Comparison of ENCODE assay signal across 9 mouse cellular contexts in genomic region chr6:91719042-91719747, GRCm38 (mm10). TPM values are rescaled to one million over a fixed set of nuclear protein-coding genes. Genes with fewer than 3 reads are reported as not detected.
A peak's percentile ranks its signal among the peaks of the same experiment; 100 is the strongest.
DNase-seq lines count a peak whose midpoint lies in the region; ATAC-seq lines count a peak whose summit lies in the region.
"Had no signal": no experiment of that assay in that cellular context is flagged by ENCODE, and none has a peak within 500 bp of the region (broad histone marks: within the 10 kb centered on the region; RNA-seq: fewer than 3 reads in every experiment).

No protein-coding gene starts in this region.

- ATAC-seq in embryonic facial prominence, embryonic 12.5 days (ENCODE audit: insufficient number of reproducible peaks, insufficient read depth, low FRiP score, low TSS enrichment) = peak; percentile 45; the same call in 1 of the 2 replicates
- ATAC-seq in midbrain, embryonic 13.5 days = peak; percentile 80
- no peak for ATAC-seq in inflammation-experienced regulatory T-cells, adult 6 months
- no peak for ATAC-seq in granulocyte monocyte progenitor cell, adult 5-6 weeks (replicated peaks; ENCODE audit: poor library complexity, severe bottlenecking)

- WGBS in embryonic facial prominence, embryonic 12.5 days = 67% methylated on average over 6 of the region's 6 CpGs
- 68% methylated on average over 6 of the region's 6 CpGs for WGBS in hindbrain, embryonic 10.5 days
- WGBS in midbrain, embryonic 13.5 days = 43% methylated on average over 6 of the region's 6 CpGs

- no peaks in the 10 kb centered on the region for H3K27me3 ChIP-seq in embryonic facial prominence, embryonic 12.5 days
- H3K27me3 ChIP-seq in hindbrain, embryonic 10.5 days (ENCODE audit: insufficient read depth, poor library complexity, severe bottlenecking) = no peaks in the 10 kb centered on the region
- H3K27me3 ChIP-seq in midbrain, embryonic 13.5 days = no peaks in the 10 kb centered on the region

- H3K9me3 ChIP-seq in embryonic facial prominence, embryonic 12.5 days = no peaks in the 10 kb centered on the region
- no peaks in the 10 kb centered on the region for H3K9me3 ChIP-seq in hindbrain, embryonic 10.5 days
- no peaks in the 10 kb centered on the region for H3K9me3 ChIP-seq in midbrain, embryonic 13.5 days
- H3K9me3 ChIP-seq: G1E had no signal

- peak overlapping the region; percentile 80 for H3K27ac ChIP-seq in embryonic facial prominence, embryonic 12.5 days
- H3K27ac ChIP-seq in hindbrain, embryonic 10.5 days = peak overlapping the region; percentile 83
- H3K27ac ChIP-seq in midbrain, embryonic 13.5 days = peak overlapping the region; percentile 97

- no peak overlapping the region for H3K4me3 ChIP-seq in embryonic facial prominence, embryonic 12.5 days
- no peak overlapping the region; the same call in 1 of the 2 replicates for H3K4me3 ChIP-seq in hindbrain, embryonic 10.5 days
- no peak overlapping the region for H3K4me3 ChIP-seq in midbrain, embryonic 13.5 days (replicated peaks)

- no peak overlapping the region for H3K4me2 ChIP-seq in embryonic facial prominence, embryonic 12.5 days (replicated peaks)
- 0 out of 2 replicates have a peak overlapping the region, but pooled peaks have one; percentile 3 for H3K4me2 ChIP-seq in midbrain, embryonic 13.5 days (replicated peaks)

- no peak overlapping the region; the same call in 1 of the 2 replicates for H3K9ac ChIP-seq in embryonic facial prominence, embryonic 12.5 days
- H3K9ac ChIP-seq in midbrain, embryonic 13.5 days (replicated peaks) = peak overlapping the region; percentile 47

- DNase-seq in layer of hippocampus, adult 11-12 months (ENCODE audit: low spot score) = peak; percentile 62
- no peak for DNase-seq in layer of hippocampus, adult 9-10 months (ENCODE audit: low spot score)
- peak; percentile 34 for DNase-seq in hindbrain, embryonic 10.5 days (ENCODE audit: low spot score)
- peak; percentile 64 to 69 for DNase-seq in layer of hippocampus, postnatal 10 days (ENCODE audit: low spot score in 2 of 2)

- H3K4me1 ChIP-seq in embryonic facial prominence, embryonic 12.5 days = peaks cover 35% of the 10 kb centered on the region
- peaks cover 59% of the 10 kb centered on the region for H3K4me1 ChIP-seq in hindbrain, embryonic 10.5 days (replicated peaks)
- peaks cover 51% of the 10 kb centered on the region for H3K4me1 ChIP-seq in midbrain, embryonic 13.5 days (replicated peaks)

- peaks cover 21% of the 10 kb centered on the region for H3K36me3 ChIP-seq in embryonic facial prominence, embryonic 12.5 days
- peaks cover 39% of the 10 kb centered on the region for H3K36me3 ChIP-seq in hindbrain, embryonic 10.5 days
- peaks cover 23% of the 10 kb centered on the region for H3K36me3 ChIP-seq in midbrain, embryonic 13.5 days
- H3K36me3 ChIP-seq: G1E had no signal

RNA-seq across cellular contexts. Expression of gene Slc6a6, which starts 35.3 kb away (rescaled TPM):
- 56.2 and 67.5 TPM in 2 replicates for polyA plus RNA-seq in embryonic facial prominence, embryonic 12.5 days (2016; fragmentation: Nextera tagmentation; extraction: Ambion mirVana)
- polyA plus RNA-seq in hindbrain, embryonic 10.5 days (2016; fragmentation: Nextera tagmentation; extraction: Ambion mirVana) = 58.9 and 60.0 TPM in 2 replicates
- total RNA-seq in layer of hippocampus, postnatal 10 days (2021) = 100 to 1,000 TPM; 177 to 193 TPM
- polyA plus RNA-seq in midbrain, embryonic 13.5 days (2015; fragmentation: Nextera tagmentation; extraction: Ambion mirVana) = 84.4 and 89.8 TPM in 2 replicates
- 10 to 100 TPM; 33.6 to 47.0 (median 35.3) TPM for polyA plus RNA-seq in inflammation-experienced regulatory T-cells, adult 6 months (2017; shearing (Covaris generic))
- 42.8 and 42.9 TPM in 2 replicates for total RNA-seq in granulocyte monocyte progenitor cell, adult 5-6 weeks (2014; fragmentation: Nextera tagmentation)
- total RNA-seq in granulocyte monocyte progenitor cell, adult 5-6 weeks (2017) = 18.9 and 30.2 TPM in 2 replicates

Comparison
In these comparisons a context has a peak if more than half of its experiments do, and no peak if none do; other contexts are left out.
1. ATAC-seq: peak in embryonic facial prominence, embryonic 12.5 days (single experiment) and midbrain, embryonic 13.5 days (single experiment); none in inflammation-experienced regulatory T-cells, adult 6 months (single experiment) and granulocyte monocyte progenitor cell, adult 5-6 weeks (single experiment).
2. Peak in every context shown above with its lines, with median percentiles within 50 percentile points of each other: H3K27ac ChIP-seq.